Mouse (Mus musculus) CD4-positive naive resting alpha-beta T cell, adult 76 days (primary cell): ENCODE data around the gene Snrpa. TPM values are rescaled to one million over a fixed set of nuclear protein-coding genes. Genes with fewer than 3 reads are reported as not detected.

Source experiments
- total RNA-seq: library from RNA; stranded (reverse); gene quantifications from one replicate; pipeline ENCODE4 v1.2.4, GENCODE M21; 2023

Snrpa gene
- 77.4 TPM for total RNA-seq

GRCm38 (mm10) chr7:27195681-27196611 lies at the start of gene Snrpa, which contains the start of gene BC024978:
Gene Snrpa (minus strand): TSS chr7:27196271.
Gene BC024978 (plus strand): TSS chr7:27195781.

GRCm38 (mm10) chr7:27232781-27233281 lies 36.8 kb upstream of the Snrpa start, which contains the start of gene Coq8b:
Gene Coq8b (plus strand): TSS chr7:27233023.

GRCm38 (mm10) chr7:27228281-27228821 lies 32.3 kb upstream of the Snrpa start, which contains the start of gene Itpkc:
Gene Itpkc (minus strand): TSS chr7:27228661.

GRCm38 (mm10) chr7:27180837-27181695 lies 15.0 kb downstream of the Snrpa start, which contains the start of the genes Gm21983 and Mia:
Gene Gm21983 (minus strand): TSS chr7:27181086.
Gene Mia (minus strand): TSS chr7:27181157.

GRCm38 (mm10) chr7:27178324-27179216 lies 17.5 kb downstream of the Snrpa start, which contains the start of gene Rab4b:
Gene Rab4b (minus strand): TSS chr7:27178896.

GRCm38 (mm10) chr7:27166614-27167474 lies 29.2 kb downstream of the Snrpa start, which contains the start of gene Egln2:
Gene Egln2 (minus strand): TSS chr7:27166802.

GRCm38 (mm10) chr7:27153205-27153764 lies 42.8 kb downstream of the Snrpa start, which contains the start of gene Cyp2t4:
Gene Cyp2t4 (plus strand): TSS chr7:27153714.

Other genes with a start within 250 kb of the Snrpa start
- gene Cyp2a12, start 167.2 kb downstream of the Snrpa start, total RNA-seq = not detected
- not detected for gene Cyp2f2, start 76.4 kb downstream of the Snrpa start, total RNA-seq
- not detected for gene Cyp2t4, start 42.6 kb downstream of the Snrpa start, total RNA-seq
- gene Egln2, start 29.5 kb downstream of the Snrpa start, total RNA-seq = 95.0 TPM
- gene Rab4b, start 17.4 kb downstream of the Snrpa start, total RNA-seq = 77.3 TPM
- gene Gm21983, start 15.2 kb downstream of the Snrpa start, total RNA-seq = 0.44 TPM
- gene Mia, start 15.1 kb downstream of the Snrpa start, total RNA-seq = not detected
- 10.9 TPM for gene BC024978, start 490 bp downstream of the Snrpa start, total RNA-seq
- gene Itpkc, start 32.4 kb upstream of the Snrpa start, total RNA-seq = 12.1 TPM
- gene Coq8b, start 36.8 kb upstream of the Snrpa start, total RNA-seq = 15.3 TPM
- 2.7 TPM for gene Numbl, start 62.2 kb upstream of the Snrpa start, total RNA-seq
- gene Ltbp4, start 141.4 kb upstream of the Snrpa start, total RNA-seq = 1.1 TPM
- gene Shkbp1, start 159.7 kb upstream of the Snrpa start, total RNA-seq = 60.2 TPM
- gene Gm20479, start 161.1 kb upstream of the Snrpa start, total RNA-seq = 3.7 TPM